Mouse (Mus musculus) midbrain, embryonic 16.5 days (tissue): Measurements from ENCODE around the gene Helz. TPM values are rescaled to one million over a fixed set of nuclear protein-coding genes. Genes with fewer than 3 reads are reported as not detected.
A peak's percentile ranks its signal among the peaks of the same experiment; 100 is the strongest.

ENCODE experiments used
- ATAC-seq: fragments of 200-750 bp; cut with Nextera tagmentation; 2 replicates; pipeline ENCODE4 v1.8.0; 2017; ENCODE audit warnings: moderate TSS enrichment
- H3K27ac ChIP-seq: fragments of 300-500 bp; sonication (generic); 2 replicates; pipeline ENCODE4 v1.5.1; 2014; ENCODE audit warnings: mild to moderate bottlenecking, low read length, mixed read lengths
- H3K27me3 ChIP-seq: fragments of 300-500 bp; sonication (generic); 2 replicates; pipeline ENCODE4 v1.6.1; 2014; ENCODE audit warnings: low read depth, low read length, mixed read lengths; ENCODE audit not compliant: control insufficient read depth, insufficient read depth
- H3K36me3 ChIP-seq: fragments of 300-500 bp; sonication (generic); 2 replicates; pipeline ENCODE4 v1.6.1; 2014; ENCODE audit warnings: mild to moderate bottlenecking, low read length, moderate library complexity, mixed read lengths; ENCODE audit not compliant: control insufficient read depth, insufficient read depth
- H3K4me1 ChIP-seq: fragments of 300-500 bp; sonication (generic); 2 replicates; pipeline ENCODE4 v1.6.1; 2014; ENCODE audit warnings: mild to moderate bottlenecking, low read length, mixed read lengths; ENCODE audit not compliant: control insufficient read depth, insufficient read depth
- H3K4me2 ChIP-seq: fragments of 300-500 bp; sonication (generic); 2 replicates; pipeline ENCODE4 v1.6.1; 2014; ENCODE audit warnings: mild to moderate bottlenecking, low read length, mixed read lengths
- H3K4me3 ChIP-seq: fragments of 300-500 bp; sonication (generic); 2 replicates; pipeline ENCODE4 v1.5.1; 2014; ENCODE audit warnings: low read depth, mild to moderate bottlenecking, low read length, moderate library complexity, mixed read lengths
- H3K9ac ChIP-seq: fragments of 300-500 bp; sonication (generic); 2 replicates; pipeline ENCODE4 v1.6.1; 2014; ENCODE audit warnings: low read depth, low read length, mixed read lengths
- H3K9me3 ChIP-seq: fragments of 300-500 bp; sonication (generic); replicated peaks from 2 replicates; pipeline ENCODE4 v1.6.1; 2014; ENCODE audit warnings: mild to moderate bottlenecking, low read length, mixed read lengths; ENCODE audit not compliant: control insufficient read depth, poor library complexity, severe bottlenecking
- WGBS: fragments of 180-500 bp; shearing (Covaris S2); extraction: QIAGEN DNeasy Blood & Tissue Kit; methylation state at CpG from one replicate; pipeline ENCODE4 v1.1.7; 2014; 5-methylcytosine and 5-hydroxymethylcytosine counted together
- polyA plus RNA-seq: library from polyadenylated mRNA; unstranded; fragments of >200 nt; fragmentation: Nextera tagmentation; extraction: Ambion mirVana; gene quantifications from 2 replicates; pipeline ENCODE4 v1.2.1, GENCODE M21; 2015

Gene Helz
- polyA plus RNA-seq, 1 experiment from 2014 or later: 16.6 TPM

DNA sequence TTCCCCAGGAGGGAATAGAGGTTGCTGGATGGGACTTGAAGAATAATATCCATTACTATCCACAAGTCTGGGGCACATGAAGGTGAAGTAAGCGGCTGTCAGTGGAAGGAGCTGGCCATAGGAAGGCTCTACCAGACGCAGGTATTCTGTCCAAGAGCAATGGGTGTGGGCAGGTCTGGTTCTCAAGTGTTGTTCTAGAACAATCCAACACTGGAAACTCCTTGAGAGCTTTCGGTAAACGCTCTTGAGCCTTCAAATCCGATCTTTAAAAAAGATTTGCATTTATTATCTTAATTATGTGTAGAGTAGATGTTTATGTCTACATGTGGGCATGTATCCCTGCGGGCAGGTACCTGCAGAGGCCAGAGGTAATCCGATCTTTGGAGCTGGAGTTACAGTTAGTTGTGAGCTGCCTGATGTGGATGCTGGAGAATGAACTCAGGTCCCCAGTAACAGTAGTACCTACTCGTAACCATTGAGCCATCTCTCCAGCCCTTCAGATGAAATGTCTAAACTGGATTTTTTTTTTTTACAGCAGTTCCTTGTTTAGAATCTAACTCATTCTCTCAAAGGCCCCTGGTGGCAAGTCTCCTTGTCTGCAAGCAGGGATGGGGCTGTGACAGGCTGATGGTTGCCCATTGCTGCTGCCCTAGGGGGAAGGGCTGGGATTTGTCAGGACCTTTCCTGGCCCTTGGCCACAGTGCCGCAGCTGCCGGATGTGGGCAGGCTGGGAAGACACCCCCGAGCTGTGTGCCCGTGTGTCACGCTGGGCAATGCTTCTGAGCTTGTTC is 180.5 kb downstream of the Helz start:
- 0 out of 2 replicates have a peak, but pooled peaks have one; percentile 19 for ATAC-seq
- no peaks in the 10 kb centered on the region for H3K9me3 ChIP-seq

DNA sequence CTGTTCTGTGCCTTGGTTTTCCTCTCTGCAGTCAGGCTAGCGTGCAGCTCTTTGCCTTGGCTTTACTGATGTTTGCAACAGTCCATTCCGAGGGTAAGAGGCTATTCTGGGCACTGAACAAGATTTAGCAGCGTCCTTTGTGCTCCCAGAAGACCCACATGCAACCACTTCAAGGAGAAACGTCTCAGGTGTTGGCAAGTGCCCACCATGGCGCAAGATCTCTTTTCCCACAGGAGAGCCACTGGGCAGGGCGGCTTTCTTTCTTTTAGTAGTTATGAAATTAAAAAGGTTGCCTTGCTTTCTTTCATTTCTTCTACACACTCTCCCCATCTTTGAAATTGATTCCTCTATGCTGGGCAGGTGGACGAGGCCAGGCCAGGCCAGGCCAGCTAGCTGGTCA is 181.4 kb downstream of the Helz start:
- Histone ChIP-seq H3K27ac (no peak overlapping the region), H3K4me1 (no peaks in the 10 kb centered on the region), H3K4me3 (no peak overlapping the region), H3K4me2 (no peak overlapping the region), H3K27me3 (no peaks in the 10 kb centered on the region), H3K36me3 (peaks cover 6% of the 10 kb centered on the region), H3K9ac (no peak overlapping the region), H3K9me3 (no peaks in the 10 kb centered on the region)
- ATAC-seq: no peak
- WGBS: 85% methylated on average over 7 of the region's 7 CpGs

More for the DNA sequence above, 180.5 kb downstream of the Helz start:
- Histone ChIP-seq H3K4me3 (no peak overlapping the region), H3K27ac (no peak overlapping the region), H3K4me2 (no peak overlapping the region), H3K9ac (no peak overlapping the region), H3K4me1 (no peaks in the 10 kb centered on the region), H3K27me3 (no peaks in the 10 kb centered on the region), H3K36me3 (peaks cover 6% of the 10 kb centered on the region)
- WGBS: 74% methylated on average over 13 of the region's 13 CpGs

- no peak overlapping the region for H3K4me3 ChIP-seq
- no peak for ATAC-seq
- H3K9me3 ChIP-seq: no peaks in the 10 kb centered on the region
- H3K4me2 ChIP-seq: no peak overlapping the region
- peaks cover 17% of the 10 kb centered on the region for H3K36me3 ChIP-seq
- no peak overlapping the region for H3K9ac ChIP-seq
- WGBS: 87% methylated on average over 4 of the region's 4 CpGs
- no peak overlapping the region for H3K27ac ChIP-seq
- H3K4me1 ChIP-seq: no peaks in the 10 kb centered on the region
- no peaks in the 10 kb centered on the region for H3K27me3 ChIP-seq
Measured at GRCm38 (mm10) chr11:107730940-107731339, 183.2 kb downstream of the Helz start.

- Histone ChIP-seq H3K9me3 (no peaks in the 10 kb centered on the region), H3K36me3 (peaks cover 19% of the 10 kb centered on the region), H3K27me3 (no peaks in the 10 kb centered on the region), H3K4me1 (no peaks in the 10 kb centered on the region), H3K4me3 (no peak overlapping the region), H3K27ac (no peak overlapping the region), H3K9ac (no peak overlapping the region), H3K4me2 (no peak overlapping the region)
- no peak for ATAC-seq
- 83% methylated on average over 5 of the region's 5 CpGs for WGBS
Measured at GRCm38 (mm10) chr11:107731498-107731897, 183.8 kb downstream of the Helz start.

DNA sequence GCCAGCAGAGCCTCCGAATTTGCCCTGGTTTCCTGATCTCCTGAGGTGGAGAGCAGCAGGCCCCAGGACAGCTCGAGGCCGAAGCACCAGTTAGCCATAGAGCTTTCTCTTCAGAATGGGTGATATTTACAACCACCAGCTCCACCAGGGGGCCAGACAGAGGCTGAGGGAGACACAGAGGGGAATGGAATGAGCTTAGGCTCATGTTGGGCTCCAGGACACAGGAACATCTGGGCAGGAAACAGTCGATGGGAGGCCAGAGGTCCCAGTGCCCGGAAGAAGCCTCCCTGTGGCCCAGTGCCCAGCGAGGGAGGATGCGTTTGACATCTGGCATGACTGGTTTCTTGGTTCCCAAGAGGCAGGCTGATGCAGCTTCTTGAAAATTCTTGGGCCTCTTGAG is 186.4 kb downstream of the Helz start:
- H3K36me3 ChIP-seq: peaks cover 35% of the 10 kb centered on the region
- WGBS: 88% methylated on average over 7 of the region's 7 CpGs

GRCm38 (mm10) chr11:107737886-107738285 is 190.2 kb downstream of the Helz start:
- Histone ChIP-seq H3K9ac (no peak overlapping the region), H3K36me3 (peaks cover 36% of the 10 kb centered on the region), H3K27ac (no peak overlapping the region), H3K4me2 (no peak overlapping the region), H3K9me3 (no peaks in the 10 kb centered on the region), H3K4me1 (peaks cover 4% of the 10 kb centered on the region; the same call in 1 of the 2 replicates), H3K27me3 (no peaks in the 10 kb centered on the region), H3K4me3 (no peak overlapping the region)
- ATAC-seq: no peak
- 84% methylated on average over 6 of the region's 6 CpGs for WGBS

More for the DNA sequence above, 186.4 kb downstream of the Helz start:
- no peak for ATAC-seq
- Histone ChIP-seq H3K27me3 (no peaks in the 10 kb centered on the region), H3K4me1 (no peaks in the 10 kb centered on the region), H3K9ac (no peak overlapping the region), H3K4me2 (no peak overlapping the region), H3K27ac (no peak overlapping the region), H3K4me3 (no peak overlapping the region), H3K9me3 (no peaks in the 10 kb centered on the region)

- H3K27me3 ChIP-seq: no peaks in the 10 kb centered on the region
- ATAC-seq: no peak
- H3K27ac ChIP-seq: no peak overlapping the region; the same call in 1 of the 2 replicates
- H3K36me3 ChIP-seq: peaks cover 33% of the 10 kb centered on the region; the same call in 1 of the 2 replicates
- H3K4me3 ChIP-seq: no peak overlapping the region
- no peak overlapping the region for H3K4me2 ChIP-seq
- H3K9me3 ChIP-seq: no peaks in the 10 kb centered on the region
- H3K9ac ChIP-seq: no peak overlapping the region
- peaks cover 4% of the 10 kb centered on the region; the same call in 1 of the 2 replicates for H3K4me1 ChIP-seq
- WGBS: 82% methylated on average over 20 of the region's 20 CpGs
Measured at GRCm38 (mm10) chr11:107738418-107739099, 190.8 kb downstream of the Helz start.

GRCm38 (mm10) chr11:107743100-107743499 is 195.4 kb downstream of the Helz start:
- no peak for ATAC-seq
- H3K4me2 ChIP-seq: no peak overlapping the region
- 55% methylated on average over 3 of the region's 3 CpGs for WGBS

More at GRCm38 (mm10) chr11:107743100-107743499, 195.4 kb downstream of the Helz start:
- Histone ChIP-seq H3K36me3 (peaks cover 11% of the 10 kb centered on the region; the same call in 1 of the 2 replicates), H3K4me3 (no peak overlapping the region), H3K4me1 (peaks cover 4% of the 10 kb centered on the region; the same call in 1 of the 2 replicates), H3K27ac (no peak overlapping the region; the same call in 1 of the 2 replicates), H3K9ac (no peak overlapping the region), H3K27me3 (no peaks in the 10 kb centered on the region), H3K9me3 (no peaks in the 10 kb centered on the region)
